Mouse (Mus musculus) hindbrain, embryonic 11.5 days (tissue): ENCODE data around the gene Rfx5. TPM values are rescaled to one million over a fixed set of nuclear protein-coding genes. Genes with fewer than 3 reads are reported as not detected.
A peak's percentile ranks its signal among the peaks of the same experiment; 100 is the strongest.

Source experiments
- ATAC-seq: fragments of 200-750 bp; cut with Nextera tagmentation; 2 replicates; pipeline ENCODE4 v1.8.0; 2017; ENCODE audit warnings: mild to moderate bottlenecking, moderate TSS enrichment, moderate library complexity; ENCODE audit not compliant: low FRiP score
- DNase-seq: peaks from one replicate; pipeline ENCODE4 v3.0.0-alpha.2; 2015; ENCODE audit warnings: low spot score
- H3K27ac ChIP-seq: fragments of 300-500 bp; sonication (generic); 2 replicates; pipeline ENCODE4 v1.5.1; 2014; ENCODE audit warnings: mild to moderate bottlenecking, low read depth, low read length
- H3K27me3 ChIP-seq: fragments of 300-500 bp; sonication (generic); 2 replicates; pipeline ENCODE4 v1.6.1; 2014; ENCODE audit warnings: mild to moderate bottlenecking, low read length, moderate library complexity, mixed read lengths; ENCODE audit not compliant: control insufficient read depth, insufficient read depth
- H3K36me3 ChIP-seq: fragments of 300-500 bp; sonication (generic); 2 replicates; pipeline ENCODE4 v1.6.1; 2014; ENCODE audit warnings: mild to moderate bottlenecking, low read length, moderate library complexity, mixed read lengths; ENCODE audit not compliant: control insufficient read depth, insufficient read depth
- H3K4me1 ChIP-seq: fragments of 300-500 bp; sonication (generic); replicated peaks from 2 replicates; pipeline ENCODE4 v1.6.1; 2014; ENCODE audit warnings: low read length, mixed read lengths; ENCODE audit not compliant: control insufficient read depth, insufficient read depth
- H3K4me2 ChIP-seq: fragments of 300-500 bp; sonication (generic); replicated peaks from 2 replicates; pipeline ENCODE4 v1.6.1; 2014; ENCODE audit warnings: mild to moderate bottlenecking, low read depth, low read length
- H3K4me3 ChIP-seq: fragments of 300-500 bp; sonication (generic); 2 replicates; pipeline ENCODE4 v1.5.1; 2014; ENCODE audit warnings: low read depth, low read length
- H3K9ac ChIP-seq: fragments of 300-500 bp; sonication (generic); 2 replicates; pipeline ENCODE4 v1.6.1; 2014; ENCODE audit warnings: low read depth, low read length
- H3K9me3 ChIP-seq: fragments of 300-500 bp; sonication (generic); 2 replicates; pipeline ENCODE4 v1.6.1; 2016; ENCODE audit warnings: low read length; ENCODE audit not compliant: control insufficient read depth
- WGBS: fragments of 180-500 bp; shearing (Covaris S2); extraction: QIAGEN DNeasy Blood & Tissue Kit; methylation state at CpG from one replicate; pipeline ENCODE4 v1.1.7; 2014; 5-methylcytosine and 5-hydroxymethylcytosine counted together
- polyA plus RNA-seq: library from polyadenylated mRNA; unstranded; fragments of >200 nt; fragmentation: Nextera tagmentation; extraction: Ambion mirVana; gene quantifications from 2 replicates; pipeline ENCODE4 v1.2.1, GENCODE M21; 2014

Rfx5 gene
- polyA plus RNA-seq, 1 experiment from 2014 or later, result 8.9 TPM

GRCm38 (mm10) chr3:94948066-94948614 is 5.7 kb upstream of the Rfx5 start:
- Histone ChIP-seq H3K4me3 (no peak overlapping the region), H3K27ac (no peak overlapping the region), H3K4me1 (no peaks in the 10 kb centered on the region; the same call in 1 of the 2 replicates), H3K4me2 (no peak overlapping the region), H3K9me3 (no peaks in the 10 kb centered on the region), H3K27me3 (no peaks in the 10 kb centered on the region), H3K9ac (no peak overlapping the region), H3K36me3 (no peaks in the 10 kb centered on the region)
- DNase-seq, result no peak
- no peak for ATAC-seq
- 69% methylated on average over 3 of the region's 3 CpGs for WGBS

- Histone ChIP-seq H3K4me1 (no peaks in the 10 kb centered on the region; the same call in 1 of the 2 replicates), H3K27ac (no peak overlapping the region), H3K9ac (no peak overlapping the region), H3K4me2 (no peak overlapping the region), H3K4me3 (no peak overlapping the region), H3K27me3 (no peaks in the 10 kb centered on the region), H3K36me3 (no peaks in the 10 kb centered on the region), H3K9me3 (no peaks in the 10 kb centered on the region)
- ATAC-seq (no peak), DNase-seq (no peak)
- WGBS, result 87% methylated on average over 3 of the region's 3 CpGs
Observed at GRCm38 (mm10) chr3:94949645-94950044, 4.2 kb upstream of the Rfx5 start.

- no peak overlapping the region for H3K9ac ChIP-seq
- ATAC-seq (no peak), DNase-seq (peak; percentile 6)
- H3K27me3 ChIP-seq, result no peaks in the 10 kb centered on the region
- H3K4me3 ChIP-seq, result no peak overlapping the region
- no peaks in the 10 kb centered on the region for H3K36me3 ChIP-seq
- no peaks in the 10 kb centered on the region for H3K9me3 ChIP-seq
- peak overlapping the region; percentile 5; the same call in 1 of the 2 replicates for H3K4me2 ChIP-seq
- H3K27ac ChIP-seq, result no peak overlapping the region
- WGBS, result 75% methylated on average over 5 of the region's 5 CpGs
- no peaks in the 10 kb centered on the region; the same call in 1 of the 2 replicates for H3K4me1 ChIP-seq
Observed at GRCm38 (mm10) chr3:94952806-94953205, 1.1 kb upstream of the Rfx5 start.

- DNase-seq (no peak), ATAC-seq (no peak)
- H3K27ac ChIP-seq, result peak overlapping the region; percentile 74
- H3K4me1 ChIP-seq, result no peaks in the 10 kb centered on the region; the same call in 1 of the 2 replicates
- peak overlapping the region; percentile 72 for H3K4me2 ChIP-seq
- no peaks in the 10 kb centered on the region for H3K36me3 ChIP-seq
- H3K9me3 ChIP-seq, result no peaks in the 10 kb centered on the region
- peak overlapping the region; percentile 50 for H3K9ac ChIP-seq
- no peaks in the 10 kb centered on the region for H3K27me3 ChIP-seq
- WGBS, result 21% methylated on average over 9 of the region's 9 CpGs
- H3K4me3 ChIP-seq, result peak overlapping the region; percentile 74
Observed at GRCm38 (mm10) chr3:94953384-94953763, 501 bp upstream of the Rfx5 start.

- H3K27ac ChIP-seq, result no peak overlapping the region
- no peak overlapping the region for H3K4me3 ChIP-seq
- H3K36me3 ChIP-seq, result no peaks in the 10 kb centered on the region
- H3K9ac ChIP-seq, result no peak overlapping the region
- 88% methylated on average over 8 of the region's 8 CpGs for WGBS
- H3K4me1 ChIP-seq, result no peaks in the 10 kb centered on the region
- no peak for ATAC-seq
- no peaks in the 10 kb centered on the region for H3K9me3 ChIP-seq
- no peaks in the 10 kb centered on the region for H3K27me3 ChIP-seq
- H3K4me2 ChIP-seq, result no peak overlapping the region
- DNase-seq, result no peak
Observed at GRCm38 (mm10) chr3:94958295-94958694, 4.4 kb downstream of the Rfx5 start.

GRCm38 (mm10) chr3:94959871-94960270 is 6.0 kb downstream of the Rfx5 start:
- no peak overlapping the region for H3K4me3 ChIP-seq
- WGBS, result 62% methylated on average over 8 of the region's 8 CpGs
- H3K27ac ChIP-seq, result no peak overlapping the region
- H3K4me1 ChIP-seq, result no peaks in the 10 kb centered on the region
- H3K9me3 ChIP-seq, result no peaks in the 10 kb centered on the region
- no peak overlapping the region for H3K4me2 ChIP-seq
- ATAC-seq (no peak), DNase-seq (no peak)
- H3K27me3 ChIP-seq, result no peaks in the 10 kb centered on the region
- H3K9ac ChIP-seq, result no peak overlapping the region
- no peaks in the 10 kb centered on the region for H3K36me3 ChIP-seq

- H3K27me3 ChIP-seq, result no peaks in the 10 kb centered on the region
- 52% methylated on average over 5 of the region's 5 CpGs for WGBS
- no peak overlapping the region for H3K27ac ChIP-seq
- no peak overlapping the region for H3K4me3 ChIP-seq
- H3K36me3 ChIP-seq, result no peaks in the 10 kb centered on the region
- H3K9ac ChIP-seq, result no peak overlapping the region
- H3K4me1 ChIP-seq, result no peaks in the 10 kb centered on the region
- no peak overlapping the region for H3K4me2 ChIP-seq
- H3K9me3 ChIP-seq, result no peaks in the 10 kb centered on the region
- ATAC-seq (no peak), DNase-seq (peak; percentile 8)
Observed at GRCm38 (mm10) chr3:94960322-94960721, 6.4 kb downstream of the Rfx5 start.

- Histone ChIP-seq H3K9me3 (no peaks in the 10 kb centered on the region), H3K4me2 (no peak overlapping the region), H3K9ac (no peak overlapping the region), H3K27ac (no peak overlapping the region), H3K36me3 (no peaks in the 10 kb centered on the region), H3K4me1 (no peaks in the 10 kb centered on the region), H3K27me3 (no peaks in the 10 kb centered on the region), H3K4me3 (no peak overlapping the region)
- 96% methylated on average over 1 of the region's 1 CpGs for WGBS
- DNase-seq (no peak), ATAC-seq (no peak)
Observed at GRCm38 (mm10) chr3:94964989-94965388, 11.1 kb downstream of the Rfx5 start.

GRCm38 (mm10) chr3:94965878-94966277 is 12.0 kb downstream of the Rfx5 start:
- Histone ChIP-seq H3K36me3 (no peaks in the 10 kb centered on the region), H3K27ac (no peak overlapping the region), H3K4me3 (no peak overlapping the region), H3K9me3 (no peaks in the 10 kb centered on the region), H3K4me2 (no peak overlapping the region), H3K27me3 (no peaks in the 10 kb centered on the region), H3K4me1 (no peaks in the 10 kb centered on the region), H3K9ac (no peak overlapping the region)
- no peak for ATAC-seq
- no peak for DNase-seq
- WGBS, result 83% methylated on average over 1 of the region's 1 CpGs
